Mouse (Mus musculus) cortical plate, adult 2 months (tissue): ENCODE measurements around the gene Pygb. TPM values are rescaled to one million over a fixed set of nuclear protein-coding genes. Genes with fewer than 3 reads are reported as not detected.

Experiments
- H3K27ac ChIP-seq: fragments of 200-500 bp; 2 replicates; pipeline ENCODE4 v1.5.1; 2012; ENCODE audit warnings: low read length, control low read depth, inconsistent platforms; ENCODE audit not compliant: insufficient read depth
- H3K4me1 ChIP-seq: fragments of 200-500 bp; 2 replicates; pipeline ENCODE4 v1.6.1; 2011; ENCODE audit warnings: low read length; ENCODE audit not compliant: control insufficient read depth, insufficient read depth
- H3K4me3 ChIP-seq: fragments of 200-500 bp; 2 replicates; pipeline ENCODE4 v1.5.1; 2011; ENCODE audit warnings: mild to moderate bottlenecking, low read length, control low read depth; ENCODE audit not compliant: insufficient read depth
- CTCF ChIP-seq: fragments of 200-500 bp; IDR thresholded peaks from 2 replicates; pipeline ENCODE4 v1.5.1; 2011; ENCODE audit warnings: mild to moderate bottlenecking, control low read depth, low read length; ENCODE audit not compliant: insufficient read depth; ENCODE audit errors: extremely low read depth
- POLR2A ChIP-seq: fragments of 200-500 bp; IDR thresholded peaks from 2 replicates; pipeline ENCODE4 v1.6.1; 2011; ENCODE audit warnings: mild to moderate bottlenecking, low read length, control low read depth; ENCODE audit not compliant: insufficient read depth; ENCODE audit errors: extremely low read depth
- polyA plus RNA-seq: library from polyadenylated mRNA; depleted of rRNA; stranded (reverse); fragments of >200 nt; gene quantifications from 2 replicates; pipeline ENCODE4 v1.2.3, GENCODE M21; 2012

Gene Pygb
- polyA plus RNA-seq, 1 experiment = 131 TPM

GRCm38 (mm10) chr2:150837781-150838180, 51.2 kb downstream of the Pygb start:
- Histone ChIP-seq H3K27ac (no peak overlapping the region), H3K4me1 (peaks cover 11% of the 10 kb centered on the region), H3K4me3 (no peak overlapping the region)
- TF ChIP-seq POLR2A = no peak
- no peak for TF ChIP-seq CTCF

DNA sequence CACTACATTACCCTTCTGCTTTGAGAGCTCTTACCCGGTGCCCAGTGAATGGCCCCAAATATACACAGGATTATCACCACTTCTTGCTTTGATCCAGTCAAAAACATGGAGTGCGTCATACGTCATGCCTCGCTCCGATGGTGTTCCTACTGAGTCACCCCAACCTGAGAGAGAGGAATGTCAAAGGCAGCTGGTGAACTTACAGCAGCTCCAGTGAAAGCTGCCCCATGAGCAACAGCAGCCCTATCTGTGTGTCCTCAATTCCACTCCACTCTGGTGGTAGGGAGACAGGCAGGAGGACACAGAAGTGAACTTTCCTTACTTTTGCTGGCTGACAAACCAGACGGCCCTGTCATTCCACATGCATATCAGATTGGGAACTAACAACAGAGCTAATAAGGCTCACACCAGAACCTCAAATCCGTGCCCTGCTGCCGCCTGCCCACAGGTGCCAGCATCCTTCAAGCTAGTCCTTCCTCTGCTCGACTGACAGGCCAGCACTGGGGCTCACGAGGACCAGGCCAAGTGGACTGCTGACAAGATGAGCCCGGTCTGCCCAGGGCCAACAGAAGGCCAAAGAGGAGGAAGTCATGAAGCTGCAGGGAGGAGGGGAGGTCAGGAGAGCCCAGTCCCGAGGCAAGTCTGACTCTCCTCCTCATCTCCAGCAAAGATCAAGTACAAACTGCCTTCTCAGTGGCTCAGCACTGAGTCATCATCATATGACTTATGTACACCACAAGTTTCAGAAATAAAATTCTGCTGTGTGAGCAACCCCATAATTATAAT, 53.3 kb downstream of the Pygb start:
- TF ChIP-seq CTCF = no peak
- TF ChIP-seq POLR2A = no peak
- Histone ChIP-seq H3K4me3 (no peak overlapping the region), H3K4me1 (peaks cover 14% of the 10 kb centered on the region), H3K27ac (peak overlapping the region; percentile 54)

DNA sequence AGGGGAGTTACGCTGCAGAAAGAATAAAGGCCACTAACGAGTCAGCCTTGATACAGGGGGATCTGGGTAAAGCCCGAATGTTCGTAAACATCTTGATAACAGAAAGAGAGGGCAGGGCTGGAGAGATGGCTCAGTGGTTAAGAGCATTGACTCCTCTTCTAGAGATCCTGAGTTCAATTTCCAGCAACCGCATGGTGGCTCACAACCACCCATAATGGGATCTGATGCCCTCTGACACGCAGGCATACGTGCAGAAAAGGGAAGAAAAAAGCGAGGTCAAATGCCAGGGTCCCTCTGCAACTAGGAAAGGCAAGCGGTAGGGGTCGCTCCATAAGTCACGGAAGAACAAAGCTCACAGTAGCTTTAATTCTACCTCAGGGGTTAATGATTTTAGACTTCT, 54.6 kb downstream of the Pygb start:
- Histone ChIP-seq H3K4me3 (no peak overlapping the region), H3K27ac (no peak overlapping the region; the same call in 1 of the 2 replicates), H3K4me1 (peaks cover 17% of the 10 kb centered on the region)
- TF ChIP-seq POLR2A (no peak), CTCF (no peak)

DNA sequence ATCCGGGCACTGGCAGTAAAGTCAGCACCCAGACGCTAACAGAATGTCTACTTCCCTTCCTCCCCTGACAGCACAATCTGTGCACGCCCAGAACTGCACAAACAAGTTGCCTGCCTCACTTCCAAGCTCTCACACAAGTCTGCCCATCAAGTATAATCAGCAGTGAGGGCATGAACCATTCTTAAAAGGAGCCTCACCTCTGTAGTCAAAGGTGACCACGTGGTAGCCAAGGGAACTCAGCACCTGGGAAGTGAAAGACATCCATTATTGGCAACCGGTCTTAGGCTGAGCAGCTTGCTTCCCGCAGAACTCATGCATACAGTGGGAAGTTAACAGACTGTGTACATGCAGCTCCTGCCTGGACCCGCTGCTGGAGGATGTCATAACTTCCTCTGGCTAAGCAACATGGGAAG, 55.5 kb downstream of the Pygb start:
- no peak for TF ChIP-seq CTCF
- no peak for TF ChIP-seq POLR2A
- Histone ChIP-seq H3K4me1 (peaks cover 17% of the 10 kb centered on the region), H3K4me3 (no peak overlapping the region), H3K27ac (no peak overlapping the region)

DNA sequence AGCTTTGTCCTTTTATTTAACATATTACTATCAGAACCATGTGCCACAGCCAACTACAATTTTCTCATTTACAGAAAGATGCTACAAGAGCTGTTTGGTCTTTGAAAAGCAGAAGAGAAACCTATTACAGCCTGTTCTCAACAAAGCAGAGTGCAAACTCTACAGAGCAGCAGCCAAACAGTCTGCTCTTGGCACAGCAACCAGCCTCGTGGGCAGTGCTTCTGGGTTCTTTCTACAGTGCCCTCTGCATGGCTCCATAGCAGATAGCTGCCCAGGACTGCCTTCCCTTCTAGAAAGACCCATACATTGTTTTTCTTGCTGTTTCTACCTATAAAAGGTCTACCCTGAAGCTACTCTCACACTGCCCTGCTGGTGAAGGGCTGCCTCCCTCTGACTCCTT, 58.3 kb downstream of the Pygb start:
- peak overlapping the region; percentile 40 for H3K27ac ChIP-seq

GRCm38 (mm10) chr2:150847436-150847995, 61.0 kb downstream of the Pygb start:
- peaks cover 5% of the 10 kb centered on the region; the same call in 1 of the 2 replicates for H3K4me1 ChIP-seq
- TF ChIP-seq CTCF (no peak), POLR2A (no peak)
- H3K4me3 ChIP-seq = no peak overlapping the region
- no peak overlapping the region for H3K27ac ChIP-seq

More for the DNA sequence above, 58.3 kb downstream of the Pygb start:
- TF ChIP-seq POLR2A (no peak), CTCF (no peak)
- peaks cover 16% of the 10 kb centered on the region for H3K4me1 ChIP-seq
- H3K4me3 ChIP-seq = no peak overlapping the region

GRCm38 (mm10) chr2:150851251-150851650, 64.7 kb downstream of the Pygb start:
- Histone ChIP-seq H3K27ac (no peak overlapping the region), H3K4me3 (no peak overlapping the region), H3K4me1 (no peaks in the 10 kb centered on the region; the same call in 1 of the 2 replicates)
- no peak for TF ChIP-seq POLR2A
- no peak for TF ChIP-seq CTCF

- Histone ChIP-seq H3K4me1 (0 out of 2 replicates have a peak, but pooled peaks cover 2% of the 10 kb centered on the region), H3K4me3 (no peak overlapping the region), H3K27ac (no peak overlapping the region)
- TF ChIP-seq CTCF (no peak), POLR2A (no peak)
Measured at GRCm38 (mm10) chr2:150855186-150855585, 68.7 kb downstream of the Pygb start.

DNA sequence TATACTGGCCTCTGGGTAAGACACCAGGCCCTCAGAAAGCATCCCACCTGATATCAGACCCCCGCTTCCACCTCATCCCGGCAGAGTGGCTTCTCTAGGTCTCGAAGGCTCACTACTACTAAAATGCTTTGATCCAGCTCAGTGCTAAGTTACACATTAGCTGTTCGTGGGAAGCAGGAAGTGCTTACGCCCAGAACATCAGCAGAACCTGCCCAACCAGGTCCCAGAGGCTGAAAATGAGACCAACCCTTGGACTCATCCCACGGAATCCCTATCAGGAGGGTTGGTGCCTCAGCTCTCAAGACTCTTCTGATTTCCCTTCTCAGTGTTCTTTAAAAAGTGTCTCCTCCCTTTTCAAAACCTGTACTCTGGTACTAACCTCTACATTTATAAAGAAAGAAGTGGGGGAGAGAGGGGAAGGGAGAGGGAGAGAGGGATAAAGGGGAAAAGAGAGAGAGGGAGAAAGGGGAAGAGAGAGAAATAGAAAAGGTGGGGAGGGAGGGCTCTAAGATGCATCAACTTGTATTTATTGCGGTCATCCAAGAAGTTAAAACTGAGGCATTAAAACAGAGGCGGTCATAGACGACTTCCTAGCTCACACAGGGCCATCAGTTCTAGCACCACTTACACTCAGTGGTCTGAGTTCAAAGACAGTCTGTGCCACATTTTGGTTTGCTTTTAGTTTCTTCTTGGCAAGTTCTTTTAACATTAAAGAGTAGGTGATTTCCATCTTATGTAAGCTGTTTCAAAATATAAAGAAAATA, 72.4 kb downstream of the Pygb start:
- H3K27ac ChIP-seq = no peak overlapping the region
- TF ChIP-seq POLR2A (no peak), CTCF (no peak)

GRCm38 (mm10) chr2:150859709-150860470, 73.4 kb downstream of the Pygb start:
- peaks cover 3% of the 10 kb centered on the region; the same call in 1 of the 2 replicates for H3K4me1 ChIP-seq
- no peak overlapping the region for H3K4me3 ChIP-seq
- TF ChIP-seq POLR2A = no peak
- no peak for TF ChIP-seq CTCF
- H3K27ac ChIP-seq = no peak overlapping the region

More for the DNA sequence above, 72.4 kb downstream of the Pygb start:
- Histone ChIP-seq H3K4me3 (no peak overlapping the region), H3K4me1 (peaks cover 3% of the 10 kb centered on the region; the same call in 1 of the 2 replicates)
